Mouse (Mus musculus): ENCODE results near the gene Sycn.
"Not testable (repeated sequence)": the region's sequence is repeated elsewhere in the genome, so short reads cannot be mapped to it uniquely, and the experiment has no call there.

- TF ChIP-seq CTCF, POLR2A (IDR thresholded peaks at IDR 0.05; ENCODE audit: extremely low read depth, insufficient read depth, low read length): not testable (repeated sequence)
Observed at GRCm38 (mm10) chr7:28538886-28539285, 1.8 kb upstream of the Sycn start.

Measured in cortical plate, adult 2 months (tissue).